Mouse (Mus musculus) testis, adult 2 months (tissue): ENCODE measurements at regions not wholly inside any gene's neighbourhood (a gene's known extent, or its start where the extent isn't known, plus 50 kb on each side); places are given as distances from the start of the nearest gene placed in this dataset.

Experiments used
- H3K27ac ChIP-seq: fragments of 200-500 bp; 2 replicates; pipeline ENCODE4 v1.5.1; 2012; ENCODE audit warnings: low read depth, low read length; ENCODE audit not compliant: control insufficient read depth, insufficient read depth
- H3K27me3 ChIP-seq: fragments of 200-500 bp; 2 replicates; pipeline ENCODE4 v1.6.1; 2012; ENCODE audit warnings: mild to moderate bottlenecking, low read length, moderate library complexity; ENCODE audit not compliant: control insufficient read depth, insufficient read depth
- H3K36me3 ChIP-seq: fragments of 200-500 bp; 2 replicates; pipeline ENCODE4 v1.6.1; 2012; ENCODE audit warnings: mild to moderate bottlenecking, low read length; ENCODE audit not compliant: control insufficient read depth, insufficient read depth
- H3K4me1 ChIP-seq: fragments of 200-500 bp; 2 replicates; pipeline ENCODE4 v1.6.1; 2012; ENCODE audit warnings: low read length; ENCODE audit not compliant: control insufficient read depth, insufficient read depth
- H3K4me3 ChIP-seq: fragments of 200-500 bp; 2 replicates; pipeline ENCODE4 v1.5.1; 2012; ENCODE audit warnings: low read depth, mild to moderate bottlenecking, low read length, moderate library complexity, mixed read lengths; ENCODE audit not compliant: control insufficient read depth
- CTCF ChIP-seq: fragments of 200-500 bp; IDR thresholded peaks from 2 replicates; pipeline ENCODE4 v1.5.1; 2012; ENCODE audit warnings: low read depth, mild to moderate bottlenecking, inconsistent platforms, low read length, moderate library complexity; ENCODE audit not compliant: control insufficient read depth, insufficient read depth, insufficient replicate concordance
- POLR2A ChIP-seq: fragments of 200-500 bp; IDR thresholded peaks from 2 replicates; pipeline ENCODE4 v1.6.1; 2012; ENCODE audit warnings: low read depth, mild to moderate bottlenecking, inconsistent platforms, low read length, moderate library complexity; ENCODE audit not compliant: control insufficient read depth

GRCm38 (mm10) chr6:31693047-31693446 lies 129.3 kb upstream of the Podxl start:
- Histone ChIP-seq H3K36me3 (no peaks in the 10 kb centered on the region), H3K27ac (no peak overlapping the region), H3K4me1 (peaks cover 3% of the 10 kb centered on the region; the same call in 1 of the 2 replicates), H3K4me3 (no peak overlapping the region), H3K27me3 (no peaks in the 10 kb centered on the region)
- TF ChIP-seq CTCF (no peak), POLR2A (no peak)

DNA sequence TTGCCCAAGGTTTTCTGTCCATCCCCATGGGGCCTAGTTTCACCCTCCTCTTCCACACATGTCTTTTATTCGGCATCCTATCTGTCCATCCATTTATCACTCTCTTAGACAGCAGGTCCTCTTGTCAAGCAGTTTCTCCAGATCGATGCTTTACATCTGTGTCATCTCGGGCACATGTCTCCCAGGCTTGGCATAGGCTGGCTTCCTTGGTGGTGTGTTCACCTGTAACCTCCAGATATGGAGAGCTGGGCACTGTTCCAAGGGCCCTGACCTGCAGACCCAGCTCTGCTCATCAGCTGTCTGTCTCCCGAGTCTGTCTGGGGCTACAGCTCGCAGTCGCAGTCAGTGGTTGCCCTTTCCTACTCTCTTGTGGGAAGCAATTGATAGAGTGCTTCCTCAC lies 128.2 kb upstream of the Podxl start:
- no peaks in the 10 kb centered on the region for H3K36me3 ChIP-seq
- H3K27ac ChIP-seq, result no peak overlapping the region
- H3K27me3 ChIP-seq, result no peaks in the 10 kb centered on the region
- TF ChIP-seq POLR2A (no peak), CTCF (no peak)
- H3K4me1 ChIP-seq, result peaks cover 3% of the 10 kb centered on the region; the same call in 1 of the 2 replicates
- H3K4me3 ChIP-seq, result no peak overlapping the region

GRCm38 (mm10) chr6:31680101-31680500 lies 116.3 kb upstream of the Podxl start:
- no peaks in the 10 kb centered on the region for H3K27me3 ChIP-seq
- H3K27ac ChIP-seq, result no peak overlapping the region
- no peaks in the 10 kb centered on the region for H3K36me3 ChIP-seq
- no peak for TF ChIP-seq CTCF
- no peak for TF ChIP-seq POLR2A
- H3K4me3 ChIP-seq, result no peak overlapping the region
- no peaks in the 10 kb centered on the region for H3K4me1 ChIP-seq

DNA sequence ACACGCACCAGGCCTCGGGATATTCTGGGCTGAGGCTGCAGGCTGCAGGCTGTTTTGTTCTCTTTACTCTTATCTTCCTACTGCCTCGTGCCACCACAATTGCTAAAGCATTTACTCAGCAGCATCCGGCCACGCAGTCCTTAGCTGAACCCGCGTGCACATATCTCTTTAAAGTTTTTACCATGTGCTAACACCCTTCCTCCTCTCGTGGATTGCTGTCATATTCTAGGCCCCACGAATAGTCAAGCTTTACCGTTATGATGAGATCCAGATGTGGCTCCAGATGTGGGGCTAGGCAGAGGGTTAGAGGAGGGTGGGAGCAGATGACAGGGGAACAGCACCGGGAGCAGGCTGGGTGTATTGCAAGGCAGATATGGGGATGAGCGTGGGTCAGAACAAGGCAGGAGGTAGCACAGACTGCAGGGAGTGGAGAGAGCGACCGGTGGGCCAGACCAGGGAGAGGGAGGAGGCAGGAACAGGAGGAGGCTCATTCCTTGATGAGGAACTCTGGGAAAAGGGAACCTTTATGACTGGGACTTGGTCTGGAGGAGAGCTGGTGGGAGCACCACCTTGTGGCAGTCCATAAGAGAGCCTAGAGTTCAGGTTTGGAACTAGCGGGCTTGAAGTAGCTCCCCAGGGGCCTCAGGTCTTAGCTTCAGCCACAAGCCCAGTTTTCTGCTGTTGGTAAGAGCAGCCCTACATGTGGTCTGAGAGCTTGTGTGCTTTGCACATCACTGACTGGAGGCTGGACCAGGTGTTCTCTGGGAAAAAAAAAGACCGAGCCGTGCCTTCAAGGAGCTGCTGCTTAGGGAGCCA lies 102.1 kb upstream of the Podxl start:
- no peak overlapping the region for H3K4me3 ChIP-seq
- TF ChIP-seq POLR2A (no peak), CTCF (no peak)
- no peaks in the 10 kb centered on the region for H3K36me3 ChIP-seq
- no peaks in the 10 kb centered on the region for H3K27me3 ChIP-seq
- H3K4me1 ChIP-seq, result no peaks in the 10 kb centered on the region
- no peak overlapping the region for H3K27ac ChIP-seq

GRCm38 (mm10) chr6:31664495-31664894 lies 100.7 kb upstream of the Podxl start:
- TF ChIP-seq POLR2A (no peak), CTCF (peak; percentile 93; the same call in 1 of the 2 replicates)
- no peaks in the 10 kb centered on the region for H3K4me1 ChIP-seq
- H3K27ac ChIP-seq, result no peak overlapping the region
- no peak overlapping the region for H3K4me3 ChIP-seq
- H3K36me3 ChIP-seq, result no peaks in the 10 kb centered on the region
- H3K27me3 ChIP-seq, result no peaks in the 10 kb centered on the region

DNA sequence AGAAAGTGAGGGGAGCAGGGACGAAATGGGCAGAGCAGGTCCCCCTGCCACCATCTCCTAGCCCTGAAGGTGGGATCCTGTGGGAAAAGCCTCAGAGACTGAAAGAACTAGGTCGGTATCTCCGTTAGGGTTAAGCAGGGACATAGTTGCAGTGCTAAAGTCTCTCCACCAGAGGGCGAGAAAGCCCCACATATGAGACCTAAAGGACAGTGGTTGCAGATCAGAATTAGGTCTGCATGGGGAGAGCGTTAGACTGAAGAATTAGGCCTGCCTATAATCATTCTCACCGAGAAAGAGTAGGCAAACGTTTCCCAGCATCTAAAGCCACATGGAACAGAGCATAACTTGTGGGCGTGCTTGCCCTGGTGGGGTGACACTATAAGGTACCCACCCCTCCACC lies 97.0 kb upstream of the Podxl start:
- H3K4me1 ChIP-seq, result no peaks in the 10 kb centered on the region
- no peaks in the 10 kb centered on the region for H3K36me3 ChIP-seq
- no peak overlapping the region for H3K27ac ChIP-seq
- H3K4me3 ChIP-seq, result no peak overlapping the region
- no peak for TF ChIP-seq POLR2A
- peak; percentile 27; the same call in 1 of the 2 replicates for TF ChIP-seq CTCF
- H3K27me3 ChIP-seq, result no peaks in the 10 kb centered on the region

GRCm38 (mm10) chr6:31659901-31660300 lies 96.1 kb upstream of the Podxl start:
- Histone ChIP-seq H3K36me3 (no peaks in the 10 kb centered on the region), H3K4me3 (no peak overlapping the region), H3K27ac (no peak overlapping the region), H3K27me3 (no peaks in the 10 kb centered on the region), H3K4me1 (no peaks in the 10 kb centered on the region)
- no peak for TF ChIP-seq POLR2A
- TF ChIP-seq CTCF, result no peak
